Mouse (Mus musculus) intestine, postnatal 0 days (tissue): Measurements from ENCODE around the gene Xrcc3. TPM values are rescaled to one million over a fixed set of nuclear protein-coding genes. Genes with fewer than 3 reads are reported as not detected.

Source experiments
- ATAC-seq: fragments of 200-750 bp; cut with Nextera tagmentation; 2 replicates; pipeline ENCODE4 v1.8.0; 2017; ENCODE audit warnings: mild to moderate bottlenecking, moderate TSS enrichment, moderate library complexity
- H3K27ac ChIP-seq: fragments of 300-500 bp; sonication (generic); 2 replicates; pipeline ENCODE4 v1.5.1; 2014; ENCODE audit warnings: mild to moderate bottlenecking, low read depth, low read length, moderate library complexity
- H3K27me3 ChIP-seq: fragments of 300-500 bp; sonication (generic); replicated peaks from 2 replicates; pipeline ENCODE4 v1.6.1; 2014; ENCODE audit warnings: low read length, mixed read lengths; ENCODE audit not compliant: control insufficient read depth, insufficient read depth
- H3K36me3 ChIP-seq: fragments of 300-500 bp; sonication (generic); 2 replicates; pipeline ENCODE4 v1.6.1; 2014; ENCODE audit warnings: mild to moderate bottlenecking, moderate library complexity; ENCODE audit not compliant: control insufficient read depth, insufficient read depth
- H3K4me1 ChIP-seq: fragments of 300-500 bp; sonication (generic); replicated peaks from 2 replicates; pipeline ENCODE4 v1.6.1; 2014; ENCODE audit warnings: antibody characterized with exemption, low read length, mixed read lengths; ENCODE audit not compliant: control insufficient read depth, insufficient read depth
- H3K4me2 ChIP-seq: fragments of 300-500 bp; sonication (generic); replicated peaks from 2 replicates; pipeline ENCODE4 v1.6.1; 2014; ENCODE audit warnings: low read depth, mild to moderate bottlenecking, moderate library complexity
- H3K4me3 ChIP-seq: fragments of 300-500 bp; sonication (generic); 2 replicates; pipeline ENCODE4 v1.5.1; 2014; ENCODE audit warnings: low read depth, low read length
- H3K9ac ChIP-seq: fragments of 300-500 bp; sonication (generic); 2 replicates; pipeline ENCODE4 v1.6.1; 2014; ENCODE audit warnings: mild to moderate bottlenecking, low read depth, low read length
- H3K9me3 ChIP-seq: fragments of 300-500 bp; sonication (generic); 2 replicates; pipeline ENCODE4 v1.6.1; 2016; ENCODE audit warnings: mixed run types; ENCODE audit not compliant: control insufficient read depth
- CTCF ChIP-seq: sonication (generic); IDR thresholded peaks from 2 replicates; pipeline ENCODE4 v1.5.1; 2016; ENCODE audit warnings: low read depth, mild to moderate bottlenecking, control low read depth, antibody characterized with exemption, moderate library complexity
- WGBS: fragments of 180-500 bp; shearing (Covaris S2); extraction: QIAGEN DNeasy Blood & Tissue Kit; methylation state at CpG from one replicate; pipeline ENCODE4 v1.1.7; 2014; 5-methylcytosine and 5-hydroxymethylcytosine counted together
- polyA plus RNA-seq: library from polyadenylated mRNA; unstranded; fragments of >200 nt; fragmentation: Nextera tagmentation; extraction: Ambion mirVana; gene quantifications from 2 replicates; pipeline ENCODE4 v1.2.1, GENCODE M21; 2015

Xrcc3 gene
- polyA plus RNA-seq, 1 experiment from 2014 or later: 6.1 TPM

DNA sequence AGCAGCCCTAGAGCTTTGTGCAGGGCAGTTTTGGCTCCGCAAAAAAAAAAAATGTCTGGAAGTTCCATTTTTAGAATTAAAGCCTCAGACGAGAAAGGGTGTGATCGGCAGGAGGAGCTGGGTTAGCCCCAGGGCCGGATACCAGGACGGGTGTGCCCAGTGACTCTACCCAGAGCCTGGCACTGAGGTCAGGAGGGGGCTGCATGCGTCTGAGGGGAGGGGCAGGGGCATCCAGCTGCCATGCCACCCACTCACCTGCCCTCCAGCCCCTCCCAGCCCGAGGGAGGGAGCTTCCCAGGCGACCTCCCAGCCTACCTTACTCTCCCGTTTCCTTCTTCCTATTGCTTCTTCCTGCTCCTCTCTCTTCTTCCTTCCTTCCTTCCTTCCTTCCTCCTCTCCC lies 60.3 kb downstream of the Xrcc3 start:
- H3K27me3 ChIP-seq: no peaks in the 10 kb centered on the region
- H3K9ac ChIP-seq: no peak overlapping the region
- H3K9me3 ChIP-seq: no peaks in the 10 kb centered on the region
- H3K4me1 ChIP-seq: peaks cover 4% of the 10 kb centered on the region; the same call in 1 of the 2 replicates
- no peak for TF ChIP-seq CTCF
- H3K4me2 ChIP-seq: no peak overlapping the region
- 49% methylated on average over 9 of the region's 9 CpGs for WGBS
- no peak for ATAC-seq
- no peak overlapping the region for H3K4me3 ChIP-seq
- no peak overlapping the region for H3K27ac ChIP-seq
- H3K36me3 ChIP-seq: no peaks in the 10 kb centered on the region

Other genes with a start within 250 kb of the Xrcc3 start
- 24.7 and 25.5 TPM in 2 replicates for gene Mark3, start 239.3 kb downstream of the Xrcc3 start, polyA plus RNA-seq
- 628 and 645 TPM in 2 replicates for gene Ckb, start 141.5 kb downstream of the Xrcc3 start, polyA plus RNA-seq
- gene Trmt61a, start 135.8 kb downstream of the Xrcc3 start, polyA plus RNA-seq: 5.6 TPM in 2 replicates
- gene Bag5, start 100.6 kb downstream of the Xrcc3 start, polyA plus RNA-seq: 29.6 and 32.1 TPM in 2 replicates
- 42.6 and 44.8 TPM in 2 replicates for gene Apopt1, start 100.6 kb downstream of the Xrcc3 start, polyA plus RNA-seq
- 42.9 and 45.7 TPM in 2 replicates for gene Klc1, start 55.0 kb downstream of the Xrcc3 start, polyA plus RNA-seq
- gene Zfyve21, start 297 bp upstream of the Xrcc3 start, polyA plus RNA-seq: 104 and 107 TPM in 2 replicates
- gene Ppp1r13b, start 94.2 kb upstream of the Xrcc3 start, polyA plus RNA-seq: 13.6 and 16.7 TPM in 2 replicates
- gene Atp5mpl, start 153.1 kb upstream of the Xrcc3 start, polyA plus RNA-seq: 1,268 and 1,348 TPM in 2 replicates
- gene Tdrd9, start 157.7 kb upstream of the Xrcc3 start, polyA plus RNA-seq: 0.04 TPM in 1 of 2 replicates, not detected in the other
- gene Rd3l, start 167.4 kb upstream of the Xrcc3 start, polyA plus RNA-seq: not detected in 2 replicates